Mouse (Mus musculus) adrenal gland (tissue): Measurements from ENCODE around the gene Dcun1d1.

ENCODE experiments used
- intact Hi-C: fragments of 180-260 bp; cut with DNase I; formaldehyde crosslinking; loops from one replicate; pipeline ENCODE4 v1.15.1; 2025
- long read RNA-seq, 2 experiments: library from polyadenylated mRNA; unstranded; transcript quantifications; one replicate each; pipeline ENCODE4 v2.0.0; 2020; ENCODE audit warnings: borderline replicate concordance in 1 of 2; ENCODE audit not compliant: insufficient replicate concordance in 1 of 2

Gene Dcun1d1
- long read RNA-seq, experiment 1, full-length matches to known transcripts: 22 of 39 reads
- long read RNA-seq, experiment 1, partial matches to known transcripts: 7 of 39 reads
- long read RNA-seq, experiment 1, other reads (novel, unspliced or antisense): 10 of 39 reads
- long read RNA-seq, experiment 2, full-length matches to known transcripts: 23 of 32 reads
- long read RNA-seq, experiment 2, partial matches to known transcripts: 4 of 32 reads
- long read RNA-seq, experiment 2, other reads (novel, unspliced or antisense): 5 of 32 reads

DNA sequence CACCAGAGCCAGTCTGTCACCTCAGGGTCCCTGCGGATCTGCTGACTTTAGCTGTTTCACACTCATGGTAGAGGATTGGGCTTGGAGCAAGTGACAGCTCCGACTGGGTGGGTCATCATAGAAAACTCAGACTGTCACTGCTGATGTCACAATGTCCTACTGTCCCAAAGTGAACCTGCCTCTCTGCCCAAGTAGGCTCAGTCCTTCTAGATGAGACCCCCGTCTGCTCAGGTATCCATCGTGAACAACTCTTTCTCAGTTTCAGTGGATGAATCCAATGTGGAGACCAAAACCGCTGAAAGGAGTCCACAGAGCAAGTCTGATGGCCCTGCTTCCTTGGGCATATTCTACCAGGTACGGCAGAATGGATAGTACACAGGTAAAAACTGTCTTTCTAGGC lies at the start of gene Dcun1d1:
Dcun1d1 (minus strand) TSS at position 101 of the 400 bp plus-strand sequence.
- intact Hi-C loops: no loop called here

DNA sequence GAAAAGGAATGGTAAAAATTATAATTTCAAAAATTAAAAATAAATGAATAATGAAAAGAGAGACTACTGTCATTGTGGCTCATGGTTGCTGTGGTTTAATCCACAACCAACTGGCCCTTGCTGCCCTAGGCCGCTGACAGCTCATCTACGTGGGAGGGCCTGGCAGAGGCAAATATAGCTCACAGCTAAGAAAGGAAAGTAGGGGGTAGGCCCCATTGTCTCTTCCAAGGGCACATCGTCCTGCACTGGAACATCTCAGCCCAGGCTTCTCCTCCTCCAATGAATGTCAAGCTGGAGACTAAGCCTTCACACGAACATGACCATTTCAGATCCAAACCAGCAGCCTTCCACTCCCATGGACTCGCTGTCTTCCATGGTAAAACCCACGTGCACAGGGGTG lies 49.0 kb upstream of the Dcun1d1 start:
- intact Hi-C loops: no loop called here

DNA sequence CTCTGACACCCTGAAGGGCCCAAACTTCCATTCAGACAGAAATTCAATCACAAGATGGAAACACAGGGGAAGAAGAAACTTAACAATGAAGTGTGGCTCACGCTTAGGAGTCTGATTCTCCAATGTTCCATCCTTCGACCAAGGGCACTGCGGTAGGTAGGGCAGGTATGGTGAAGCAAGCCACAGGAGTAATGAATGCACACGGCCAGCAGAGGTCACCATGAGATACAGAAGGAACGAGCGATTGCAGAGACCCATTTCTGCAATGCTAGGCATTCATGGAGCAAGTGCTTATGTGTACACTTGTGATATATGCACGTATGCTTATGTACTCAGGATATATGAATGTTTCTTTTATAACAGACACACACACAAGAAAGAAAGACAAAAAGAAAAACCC lies 36.3 kb upstream of the Dcun1d1 start:
- intact Hi-C loops: loop anchor here (10.0 kb wide), 3 partner anchors 91 to 279 kb away; partner anchors contain the start of gene Acad9

DNA sequence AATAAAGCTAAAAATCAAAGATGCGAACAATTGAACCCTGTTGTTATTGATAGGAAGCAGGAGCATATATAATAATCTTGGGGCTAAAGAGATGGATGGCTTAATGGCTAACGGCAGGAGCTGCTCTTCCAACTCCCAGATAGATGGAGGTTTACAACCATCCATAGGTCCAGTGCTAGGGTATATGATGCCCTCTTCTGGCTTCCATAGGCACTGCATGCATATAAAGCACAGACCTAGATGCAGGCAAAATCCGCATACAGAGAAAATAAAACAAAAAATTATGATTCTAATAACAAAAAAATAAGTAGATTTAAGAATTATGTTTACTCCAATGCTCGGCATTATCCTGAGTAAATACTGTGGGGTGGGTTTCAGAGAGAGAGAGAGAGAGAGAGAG lies 35.7 kb upstream of the Dcun1d1 start:
- intact Hi-C loops: loop anchor here (10.0 kb wide), 3 partner anchors 92 to 278 kb away; partner anchors contain the start of gene Acad9

DNA sequence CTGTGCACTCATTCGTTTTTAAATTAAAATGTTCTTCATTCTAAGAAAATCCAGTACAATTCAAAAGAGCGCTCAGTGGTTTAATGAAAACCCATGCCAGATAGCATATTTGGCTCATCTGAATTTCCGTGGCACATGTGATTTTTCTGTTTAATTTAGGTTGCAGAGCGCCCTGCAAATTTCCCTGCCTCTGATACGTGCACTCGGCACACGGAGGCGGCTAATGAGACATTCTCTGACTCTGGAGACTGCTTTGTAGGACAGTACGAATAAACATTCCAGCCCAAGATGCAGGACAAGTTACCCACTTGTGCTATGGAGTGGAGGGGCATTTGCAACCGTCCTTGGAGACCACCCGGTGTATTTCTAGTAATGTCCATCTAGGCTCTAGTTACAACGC lies 33.9 kb upstream of the Dcun1d1 start:
- intact Hi-C loops: loop anchor here (10.0 kb wide), 3 partner anchors 94 to 276 kb away; partner anchors contain the start of gene Acad9

DNA sequence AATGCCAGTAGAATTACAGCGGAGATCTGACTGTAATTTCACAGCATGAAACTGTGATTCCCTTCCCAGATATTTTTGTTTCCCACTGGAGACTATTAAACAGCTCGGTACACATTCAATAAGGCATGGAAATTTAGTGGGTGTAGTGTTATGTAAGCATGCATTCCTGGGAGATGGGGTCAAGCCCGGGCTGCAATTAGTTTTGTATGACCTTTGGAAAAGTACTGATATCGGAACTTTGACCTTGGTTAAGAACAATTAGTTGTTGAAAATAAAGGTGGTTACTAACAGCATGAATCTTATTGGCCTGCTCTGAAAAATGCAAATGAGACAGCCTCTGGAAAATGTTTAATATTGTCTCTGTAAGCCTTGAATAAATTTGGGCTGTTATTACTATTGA lies 33.2 kb upstream of the Dcun1d1 start:
- intact Hi-C loops: loop anchor here (10.0 kb wide), 3 partner anchors 94 to 276 kb away; partner anchors contain the start of gene Acad9

DNA sequence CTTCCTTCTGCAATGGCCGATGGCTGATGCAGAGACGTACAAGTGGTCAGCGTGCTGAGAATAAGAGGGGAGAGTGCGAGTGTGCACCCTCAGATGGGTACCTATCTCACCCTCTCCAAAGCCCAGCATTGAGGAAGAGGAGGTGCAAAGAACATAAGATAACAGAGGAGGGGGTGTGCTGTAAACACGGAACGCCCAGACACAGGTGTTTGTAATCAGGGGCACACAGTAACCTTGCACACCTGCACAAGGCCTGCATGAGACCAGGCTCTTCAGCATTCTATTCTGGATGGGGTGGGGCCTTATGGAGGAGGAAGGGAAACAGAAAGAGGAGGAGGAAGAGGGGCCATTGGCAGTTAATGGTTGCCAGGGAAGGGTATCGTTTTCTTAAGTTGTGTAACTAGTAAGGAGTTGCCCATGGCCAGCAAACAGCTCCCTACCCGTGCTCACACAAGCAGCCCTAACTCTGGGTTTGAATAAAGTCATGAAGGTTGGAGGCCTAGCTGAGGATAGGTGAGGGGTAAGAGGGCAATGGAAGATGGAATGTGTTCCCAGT lies 30.2 kb upstream of the Dcun1d1 start:
- intact Hi-C loops: loop anchor here (10.0 kb wide), 1 partner anchor 133 kb away; no protein-coding TSS in a partner anchor

DNA sequence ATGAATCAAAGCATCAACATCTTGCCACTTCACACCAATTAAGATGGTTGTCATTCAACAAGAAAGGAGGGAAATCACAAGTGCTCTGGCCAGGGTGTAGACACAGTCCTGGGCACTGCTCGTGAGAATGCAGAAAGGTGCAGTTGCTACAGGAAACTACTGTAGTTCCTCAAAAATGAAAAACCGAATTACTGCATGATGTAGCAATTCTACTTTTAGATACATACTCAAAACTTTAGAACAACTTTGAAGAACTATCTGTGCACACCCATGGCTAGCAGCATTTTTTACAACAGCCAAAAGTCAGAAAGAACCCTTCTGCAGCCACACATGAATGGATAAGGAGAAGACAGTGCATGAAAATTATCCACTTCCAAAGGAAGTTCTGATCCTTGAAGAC lies 29.2 kb upstream of the Dcun1d1 start:
- intact Hi-C loops: loop anchor here (10.0 kb wide), 1 partner anchor 132 kb away; no protein-coding TSS in a partner anchor

DNA sequence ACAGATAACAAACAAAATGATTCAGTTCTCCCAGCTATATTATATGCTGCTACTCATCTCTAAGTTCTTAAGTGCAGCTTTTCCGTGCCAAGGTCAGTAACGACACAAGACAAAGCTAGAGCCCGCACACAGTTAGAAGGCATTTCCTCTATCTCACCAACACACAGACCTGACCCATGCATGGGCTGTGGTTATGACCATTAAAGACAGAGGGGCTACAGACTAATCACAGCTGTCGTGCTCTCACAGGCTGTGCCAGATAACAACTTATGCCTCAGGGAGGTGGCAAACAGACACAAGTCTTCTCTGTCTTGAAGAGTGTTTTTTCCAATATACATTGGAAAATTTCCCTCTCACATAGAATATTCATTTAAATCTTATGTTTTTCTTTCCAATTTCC lies 27.7 kb upstream of the Dcun1d1 start:
- intact Hi-C loops: loop anchor here (10.0 kb wide), 1 partner anchor 130 kb away; no protein-coding TSS in a partner anchor

DNA sequence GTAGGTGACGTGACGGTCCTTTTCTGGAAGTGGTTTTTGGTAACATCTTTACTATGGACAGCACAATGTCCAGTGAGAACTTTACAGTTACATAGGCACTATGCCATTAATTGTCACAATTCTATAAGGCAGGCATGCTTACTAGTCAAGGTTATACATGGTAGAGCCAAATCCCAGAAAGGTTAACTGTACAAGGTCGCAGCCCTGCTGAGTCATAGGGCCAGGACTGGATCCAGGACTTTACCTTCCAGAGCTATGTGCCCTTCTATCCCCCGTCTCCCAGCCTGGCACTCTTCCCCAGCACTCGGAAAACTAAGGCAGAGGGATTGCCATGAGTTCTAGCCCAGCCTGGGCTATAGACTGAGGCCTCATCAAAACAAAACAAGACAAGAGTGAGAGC lies 26.7 kb upstream of the Dcun1d1 start:
- intact Hi-C loops: loop anchor here (10.0 kb wide), 1 partner anchor 129 kb away; no protein-coding TSS in a partner anchor

DNA sequence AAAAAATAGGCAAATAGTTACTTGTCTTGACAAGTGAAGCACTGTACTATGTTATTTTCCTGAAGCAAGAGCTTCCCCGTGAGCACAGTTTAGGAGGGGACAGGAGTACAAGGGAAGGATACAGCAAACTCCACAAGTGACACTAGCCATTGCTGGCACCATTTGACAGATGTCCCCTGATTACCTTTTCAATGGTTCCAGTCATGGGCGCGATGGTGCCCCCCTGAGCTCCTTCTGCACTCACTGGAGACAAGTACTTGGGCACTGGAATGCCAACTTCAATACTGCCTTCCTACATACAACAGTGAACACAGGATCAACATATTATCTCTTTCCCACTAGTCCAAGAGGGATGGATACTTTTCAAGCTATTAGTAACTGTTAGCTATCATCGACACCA lies 26.2 kb upstream of the Dcun1d1 start:
- intact Hi-C loops: loop anchor here (10.0 kb wide), 1 partner anchor 129 kb away; no protein-coding TSS in a partner anchor

DNA sequence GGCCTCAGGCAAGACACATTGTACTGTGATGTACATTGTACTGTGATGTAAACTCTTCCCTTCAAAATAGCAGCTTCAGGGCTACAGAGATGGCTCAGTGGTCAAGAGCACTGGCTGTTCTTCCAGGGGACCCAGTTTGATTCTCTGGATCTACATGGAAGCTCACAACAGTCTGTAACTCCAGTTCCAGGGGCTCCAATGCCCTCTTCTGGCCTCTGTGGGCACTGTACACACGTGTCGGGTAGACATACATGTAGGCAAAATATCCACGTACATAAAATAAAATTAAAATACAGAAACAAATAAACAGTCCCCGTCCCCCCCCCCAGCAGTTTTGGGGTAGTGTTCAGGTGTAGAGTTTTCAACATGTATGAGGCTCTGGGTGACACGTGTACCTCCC lies 25.7 kb upstream of the Dcun1d1 start:
- intact Hi-C loops: loop anchor here (10.0 kb wide), 1 partner anchor 128 kb away; no protein-coding TSS in a partner anchor

DNA sequence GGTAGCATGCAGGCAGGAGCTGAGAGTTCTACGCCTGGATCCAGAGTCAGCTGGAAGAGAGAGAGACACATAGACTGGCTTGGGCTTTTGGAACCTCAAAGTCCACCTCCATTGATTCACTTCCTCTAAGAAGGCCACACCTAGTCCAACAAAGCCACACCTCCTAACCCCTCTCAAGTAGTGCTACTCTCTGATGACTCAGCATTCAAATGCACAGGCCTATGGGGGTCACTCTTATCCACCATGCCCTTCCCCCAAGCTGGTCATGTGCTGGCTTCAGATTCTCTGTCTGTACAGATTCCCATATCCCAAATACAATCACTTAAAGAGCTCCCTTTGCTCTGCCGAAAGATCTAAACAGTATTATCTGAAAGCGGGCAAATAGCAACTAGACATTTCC lies 20.0 kb upstream of the Dcun1d1 start:
- intact Hi-C loops: no loop called here

DNA sequence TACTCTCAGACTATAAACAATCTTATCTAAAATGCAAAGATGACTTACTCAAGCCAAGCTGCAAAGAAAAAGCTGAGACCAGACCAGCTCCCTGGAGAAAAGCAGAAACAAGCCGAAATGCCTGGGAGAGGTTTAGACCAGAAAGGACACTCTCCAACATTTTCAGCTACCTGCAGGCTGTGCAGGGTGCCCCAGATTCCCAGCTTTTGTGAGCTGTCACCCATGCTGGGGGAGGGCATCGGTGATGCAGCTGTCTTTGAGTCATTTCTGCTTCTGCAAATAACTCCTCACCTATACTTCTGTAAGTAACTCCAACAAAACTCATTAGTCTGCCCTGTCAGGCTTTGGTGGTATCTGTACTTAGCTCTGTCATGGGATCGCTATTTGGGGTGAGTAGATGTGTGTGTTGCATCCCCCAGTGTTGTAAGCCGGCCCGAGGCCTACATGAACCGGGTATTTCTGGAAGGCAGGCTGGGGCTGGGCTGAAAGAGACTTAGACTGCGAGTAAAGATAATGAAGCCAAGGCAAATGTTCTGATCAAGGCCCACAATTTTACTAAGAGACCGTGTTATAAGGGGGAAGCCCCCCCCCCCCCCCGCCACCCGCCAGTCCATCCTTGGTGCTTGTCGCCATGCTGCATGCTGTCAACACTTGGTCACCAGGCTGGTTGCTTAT lies 17.8 kb upstream of the Dcun1d1 start:
- intact Hi-C loops: no loop called here

DNA sequence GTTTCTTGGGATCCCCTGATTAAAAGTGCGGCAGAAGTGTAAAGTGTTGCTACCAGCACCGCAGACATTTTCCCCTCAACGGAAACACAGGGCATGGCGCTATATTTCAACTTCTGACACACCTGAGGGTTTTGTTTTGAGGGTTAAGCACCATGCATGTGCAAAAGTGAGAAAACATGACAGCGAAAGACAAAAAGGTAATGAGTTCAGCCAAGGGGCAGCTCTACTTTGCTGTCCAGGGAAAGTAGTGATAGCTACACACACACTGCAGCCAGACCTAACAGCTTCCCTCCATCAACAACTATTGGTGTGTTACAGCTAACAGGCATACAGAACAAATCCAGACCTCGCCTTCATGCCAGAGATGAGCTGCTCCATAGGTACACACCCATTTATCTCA lies 16.6 kb upstream of the Dcun1d1 start:
- intact Hi-C loops: no loop called here

DNA sequence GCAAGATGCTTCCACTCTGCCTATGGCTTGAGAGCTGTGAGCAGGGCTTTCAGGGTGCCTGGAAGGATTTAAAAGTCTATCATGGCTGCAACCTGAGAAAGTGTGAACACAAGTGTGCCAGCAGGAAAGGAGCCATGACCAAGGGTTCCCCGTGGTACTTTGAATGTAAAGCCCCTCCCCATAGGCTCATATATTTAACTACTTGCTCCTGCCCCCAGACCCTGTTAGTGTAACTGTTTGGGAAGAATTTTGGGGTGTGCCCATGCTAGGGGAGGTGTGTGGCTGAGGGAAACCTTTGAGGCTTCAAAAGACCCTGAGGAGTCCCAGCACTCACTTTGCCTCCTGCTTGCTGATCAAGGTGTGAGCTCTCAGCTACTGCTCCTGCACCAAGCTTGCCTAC lies 15.9 kb upstream of the Dcun1d1 start:
- intact Hi-C loops: no loop called here

DNA sequence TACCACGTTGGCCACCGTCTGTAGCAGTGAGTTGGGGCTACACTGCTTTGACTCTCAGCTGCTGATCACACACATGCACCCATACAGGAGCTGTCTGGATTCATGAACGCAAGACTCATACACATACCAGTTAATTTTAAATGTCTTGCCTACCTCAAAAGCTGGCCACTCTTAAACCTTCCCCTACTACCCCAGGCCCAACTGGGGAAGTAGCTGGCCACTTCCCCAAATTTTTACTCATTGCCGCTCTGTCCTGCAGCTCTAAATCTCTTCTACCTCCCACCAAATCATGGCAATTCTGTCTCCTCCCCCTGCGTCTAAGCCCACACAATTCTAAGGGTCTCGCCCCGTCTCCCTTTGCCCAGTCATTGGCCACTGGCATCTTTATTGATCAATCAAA lies 11.0 kb upstream of the Dcun1d1 start:
- intact Hi-C loops: no loop called here

DNA sequence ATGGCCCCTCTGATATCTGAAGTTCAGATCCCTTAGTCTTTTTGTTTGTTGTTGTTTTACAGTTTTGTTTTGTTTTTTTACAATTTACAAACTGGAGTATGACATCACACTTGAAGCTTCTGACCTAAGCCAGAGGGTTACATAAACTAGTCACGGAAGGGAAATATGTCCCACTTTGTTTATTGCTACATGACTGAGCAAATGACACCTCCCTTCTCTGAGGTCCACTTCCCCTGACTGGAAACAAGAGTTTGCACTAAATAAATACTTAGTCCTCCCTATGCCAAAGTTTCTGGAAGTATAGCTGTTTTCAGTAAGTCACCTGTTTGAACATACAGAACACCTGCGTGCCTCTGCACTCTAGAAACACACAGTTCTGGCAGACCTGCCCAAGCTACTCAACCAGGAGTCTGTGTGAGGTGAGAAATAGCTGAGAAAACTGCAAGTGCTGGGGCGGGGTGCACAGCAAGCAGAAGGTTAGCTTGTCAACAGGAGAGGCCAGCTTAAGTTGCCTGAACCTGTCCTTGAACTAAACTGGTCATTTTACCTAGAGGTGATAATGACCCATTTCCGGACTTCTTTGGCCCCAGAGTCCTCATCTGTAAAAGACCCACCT lies 3.4 kb upstream of the Dcun1d1 start:
- intact Hi-C loops: no loop called here

DNA sequence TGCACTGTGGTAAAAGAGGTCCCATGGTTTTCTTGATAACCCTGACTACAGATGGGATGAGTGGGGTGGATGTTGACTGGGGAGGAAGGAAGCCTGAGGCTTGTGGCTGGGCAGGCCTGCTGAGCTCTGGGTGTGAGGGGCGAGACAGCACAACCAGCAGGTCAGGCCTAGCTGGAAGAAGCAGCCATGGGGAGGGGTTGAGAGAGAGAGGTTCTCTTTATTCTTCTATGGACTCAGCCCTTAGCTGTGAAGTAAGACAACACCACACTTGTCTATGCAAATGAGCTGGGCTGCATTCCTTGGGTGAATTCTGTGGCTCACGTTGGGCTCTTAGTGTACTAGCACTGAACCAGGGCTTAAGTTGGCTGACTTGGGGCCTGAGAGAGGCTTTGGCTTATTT lies 2.8 kb upstream of the Dcun1d1 start:
- intact Hi-C loops: no loop called here

DNA sequence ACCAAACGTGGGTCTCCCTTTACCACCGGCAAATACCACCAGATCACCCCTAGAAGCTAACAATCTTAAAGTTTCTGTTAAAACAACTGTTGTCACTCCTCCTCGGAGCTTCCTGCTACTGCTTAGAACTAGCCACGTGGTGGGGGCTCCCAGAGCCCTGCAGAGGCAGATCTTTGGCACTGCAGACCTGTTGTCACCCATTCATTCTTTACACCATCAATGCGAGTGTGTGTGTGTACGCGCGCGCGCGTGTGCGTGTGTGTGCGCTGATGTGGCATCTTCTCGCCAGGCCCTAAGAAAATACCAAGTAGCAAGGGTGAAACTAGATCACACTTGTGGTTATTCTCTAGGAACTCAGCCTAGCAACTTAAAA lies 3.9 kb downstream of the Dcun1d1 start:
- intact Hi-C loops: loop anchor here (5.0 kb wide), 1 partner anchor 46 kb away; no protein-coding TSS in a partner anchor

DNA sequence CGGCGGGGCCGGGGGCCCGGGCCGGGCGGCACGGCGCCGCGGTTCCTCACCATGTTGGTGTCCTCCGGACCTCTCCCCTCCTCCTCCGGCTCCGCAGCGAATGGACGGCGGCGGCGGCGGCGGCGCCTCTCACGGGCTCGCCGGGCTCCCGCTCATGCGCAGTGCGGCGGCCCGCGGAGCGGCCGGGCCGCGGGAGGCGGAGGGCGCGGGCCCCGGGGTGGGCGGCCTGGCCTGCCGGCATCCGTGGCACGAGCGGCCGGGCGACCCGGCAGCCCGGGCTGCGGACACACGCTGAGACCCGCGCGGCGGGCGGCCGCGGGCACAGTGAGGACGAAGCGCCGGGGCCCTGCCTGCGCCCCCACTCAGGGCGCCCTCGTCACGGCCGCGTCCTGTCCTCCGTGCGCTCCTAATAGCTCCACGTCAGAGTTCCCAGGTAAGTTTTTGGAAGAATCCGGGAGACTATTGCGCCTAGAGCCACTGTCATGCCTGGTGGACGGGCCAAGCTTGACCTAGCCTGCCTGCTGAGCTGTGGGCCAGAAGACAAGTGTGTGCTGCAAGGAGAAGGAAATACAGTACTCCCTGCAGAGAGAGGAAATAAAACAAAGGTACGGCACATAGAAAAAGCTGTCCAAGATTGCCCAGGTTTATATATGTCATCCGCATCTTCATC lies 4.4 kb downstream of the Dcun1d1 start:
- intact Hi-C loops: loop anchor here (5.0 kb wide), 1 partner anchor 46 kb away; no protein-coding TSS in a partner anchor
